Mouse (Mus musculus) MEL (cell line): Measurements from ENCODE around the gene Ccdc172. TPM values are rescaled to one million over a fixed set of nuclear protein-coding genes. Genes with fewer than 3 reads are reported as not detected.

ENCODE experiments used
- DNase-seq: peaks from one replicate; pipeline ENCODE4 v3.0.0; 2011; ENCODE audit warnings: low read depth, low spot score
- H3K27ac ChIP-seq: 2 replicates; pipeline ENCODE4 v1.5.1; 2012; ENCODE audit warnings: low read depth, mild to moderate bottlenecking, control low read depth, low read length, moderate library complexity; ENCODE audit not compliant: control insufficient read depth
- H3K27me3 ChIP-seq, 2 experiments: fragments of 150-350 bp in 1 of 2; sonication (generic) in 1 of 2; 2 replicates each; pipeline ENCODE4 v1.6.1; 2012; ENCODE audit warnings: low read length in 2 of 2, mild to moderate bottlenecking in 2 of 2, improper control_type of control experiment in 1 of 2, moderate library complexity in 1 of 2; ENCODE audit not compliant: insufficient read depth in 2 of 2, control insufficient read depth in 1 of 2
- H3K36me3 ChIP-seq, 2 experiments: 2 replicates each; pipeline ENCODE4 v1.6.1; 2012 to 2014; ENCODE audit warnings: low read length in 2 of 2, improper control_type of control experiment in 1 of 2, inconsistent platforms in 1 of 2, mild to moderate bottlenecking in 1 of 2; ENCODE audit not compliant: insufficient read depth in 2 of 2, control insufficient read depth in 1 of 2
- H3K4me1 ChIP-seq, 2 experiments: fragments of 150-350 bp in 1 of 2; sonication (generic) in 1 of 2; 2 replicates each; pipeline ENCODE4 v1.6.1; 2012; ENCODE audit warnings: low read length in 2 of 2, improper control_type of control experiment in 1 of 2, mild to moderate bottlenecking in 1 of 2; ENCODE audit not compliant: insufficient read depth in 2 of 2, control insufficient read depth in 1 of 2
- H3K4me3 ChIP-seq, 2 experiments: fragments of 150-350 bp in 1 of 2; sonication (generic) in 1 of 2; 2 replicates each; pipeline ENCODE4 v1.5.1; 2012; ENCODE audit warnings: low read depth in 2 of 2, low read length in 2 of 2, mild to moderate bottlenecking in 2 of 2, moderate library complexity in 2 of 2, control low read depth in 1 of 2, improper control_type of control experiment in 1 of 2; ENCODE audit not compliant: control insufficient read depth in 1 of 2, insufficient read depth in 1 of 2
- H3K79me2 ChIP-seq: 2 replicates; pipeline ENCODE4 v1.6.1; 2012; ENCODE audit warnings: mild to moderate bottlenecking, low read length, moderate library complexity; ENCODE audit not compliant: control insufficient read depth, poor library complexity, insufficient read depth
- H3K9ac ChIP-seq: 2 replicates; pipeline ENCODE4 v1.6.1; 2012; ENCODE audit warnings: low read depth, mild to moderate bottlenecking, control low read depth, low read length, moderate library complexity; ENCODE audit not compliant: control insufficient read depth, poor library complexity, severe bottlenecking
- H3K9me3 ChIP-seq: fragments of 150-350 bp; sonication (generic); replicated peaks from 2 replicates; pipeline ENCODE4 v1.6.1; 2012; ENCODE audit warnings: mild to moderate bottlenecking, low read length, improper control_type of control experiment, moderate library complexity; ENCODE audit not compliant: insufficient read depth
- CHD1 ChIP-seq: IDR thresholded peaks from 2 replicates; pipeline ENCODE4 v1.6.1; 2012; ENCODE audit warnings: low read depth, mild to moderate bottlenecking, inconsistent platforms, low read length, improper control_type of control experiment
- CHD2 ChIP-seq: IDR thresholded peaks from 2 replicates; pipeline ENCODE4 v1.6.1; 2011; ENCODE audit warnings: low read length, improper control_type of control experiment
- CTCF ChIP-seq, 3 experiments: IDR thresholded peaks in 2 of 3; conservative IDR thresholded peaks in 1 of 3; 2 replicates each; pipeline ENCODE4 v1.5.1; 2011 to 2012; ENCODE audit warnings: low read length in 3 of 3, low read depth in 2 of 3, mild to moderate bottlenecking in 2 of 3, improper control_type of control experiment in 1 of 3, inconsistent platforms in 1 of 3, mixed read lengths in 1 of 3, moderate library complexity in 1 of 3; ENCODE audit not compliant: control insufficient read depth in 1 of 3, insufficient read depth in 1 of 3, poor library complexity in 1 of 3, severe bottlenecking in 1 of 3
- E2F4 ChIP-seq: IDR thresholded peaks from 2 replicates; pipeline ENCODE4 v1.6.1; 2011; ENCODE audit warnings: low read depth, low read length, improper control_type of control experiment, borderline replicate concordance
- ELF1 ChIP-seq: IDR thresholded peaks from 2 replicates; pipeline ENCODE4 v1.6.1; 2014; ENCODE audit warnings: low read depth, mild to moderate bottlenecking, inconsistent platforms, low read length, improper control_type of control experiment, moderate library complexity
- ETS1 ChIP-seq: IDR thresholded peaks from 2 replicates; pipeline ENCODE4 v1.6.1; 2012; ENCODE audit warnings: low read depth, mild to moderate bottlenecking, inconsistent platforms, low read length, improper control_type of control experiment, moderate library complexity
- GABPA ChIP-seq: IDR thresholded peaks from 2 replicates; pipeline ENCODE4 v1.6.1; 2012; ENCODE audit warnings: low read depth, mild to moderate bottlenecking, inconsistent platforms, low read length, improper control_type of control experiment, moderate library complexity
- HCFC1 ChIP-seq: IDR thresholded peaks from 2 replicates; pipeline ENCODE4 v1.6.1; 2012; ENCODE audit warnings: low read depth, mild to moderate bottlenecking, inconsistent platforms, low read length, improper control_type of control experiment, moderate library complexity
- JUND ChIP-seq: IDR thresholded peaks from 2 replicates; pipeline ENCODE4 v1.6.1; 2011; ENCODE audit warnings: low read depth, mild to moderate bottlenecking, improper control_type of control experiment, low read length
- MAFK ChIP-seq: IDR thresholded peaks from 2 replicates; pipeline ENCODE4 v1.6.1; 2011; ENCODE audit warnings: low read depth, mild to moderate bottlenecking, low read length, improper control_type of control experiment, borderline replicate concordance
- MAZ ChIP-seq: IDR thresholded peaks from 2 replicates; pipeline ENCODE4 v1.6.1; 2012; ENCODE audit warnings: low read depth, mild to moderate bottlenecking, inconsistent platforms, low read length, improper control_type of control experiment
- MEF2A ChIP-seq: IDR thresholded peaks from 2 replicates; pipeline ENCODE4 v1.6.1; 2014; ENCODE audit warnings: low read depth, mild to moderate bottlenecking, inconsistent platforms, low read length, improper control_type of control experiment; ENCODE audit not compliant: poor library complexity, insufficient replicate concordance, severe bottlenecking; ENCODE audit errors: extremely low read depth
- MXI1 ChIP-seq: IDR thresholded peaks from 2 replicates; pipeline ENCODE4 v1.6.1; 2011; ENCODE audit warnings: mild to moderate bottlenecking, low read depth, low read length, improper control_type of control experiment
- MYB ChIP-seq: IDR thresholded peaks from 2 replicates; pipeline ENCODE4 v1.6.1; 2011; ENCODE audit warnings: mild to moderate bottlenecking, low read depth, low read length, improper control_type of control experiment
- NRF1 ChIP-seq: IDR thresholded peaks from 2 replicates; pipeline ENCODE4 v1.6.1; 2014; ENCODE audit warnings: low read depth, mild to moderate bottlenecking, inconsistent platforms, low read length, improper control_type of control experiment, moderate library complexity; ENCODE audit not compliant: poor library complexity, insufficient read depth, severe bottlenecking
- POLR2A ChIP-seq, 2 experiments: IDR thresholded peaks; 2 replicates each; pipeline ENCODE4 v1.6.1; 2011 to 2012; ENCODE audit warnings: low read length in 2 of 2, mild to moderate bottlenecking in 2 of 2, control low read depth in 1 of 2, improper control_type of control experiment in 1 of 2, low read depth in 1 of 2, moderate library complexity in 1 of 2; ENCODE audit not compliant: control insufficient read depth in 1 of 2, insufficient read depth in 1 of 2, poor library complexity in 1 of 2
- POLR2AphosphoS5 ChIP-seq: IDR thresholded peaks from 2 replicates; pipeline ENCODE4 v1.6.1; 2012; ENCODE audit warnings: low read depth, borderline replicate concordance, mild to moderate bottlenecking, inconsistent platforms, low read length, moderate library complexity, mixed read lengths
- SIN3A ChIP-seq: IDR thresholded peaks from 2 replicates; pipeline ENCODE4 v1.6.1; 2012; ENCODE audit warnings: low read length, improper control_type of control experiment, inconsistent platforms
- SMC3 ChIP-seq: IDR thresholded peaks from 2 replicates; pipeline ENCODE4 v1.6.1; 2011; ENCODE audit warnings: low read depth, low read length, improper control_type of control experiment
- TAL1 ChIP-seq: IDR thresholded peaks from 2 replicates; pipeline ENCODE4 v1.6.1; 2012; ENCODE audit warnings: mild to moderate bottlenecking, inconsistent platforms, low read length, moderate library complexity, mixed read lengths
- TBP ChIP-seq: IDR thresholded peaks from 2 replicates; pipeline ENCODE4 v1.8.0; 2011; ENCODE audit warnings: low read depth, low read length, improper control_type of control experiment
- TCF12 ChIP-seq: IDR thresholded peaks from 2 replicates; pipeline ENCODE4 v1.6.1; 2014; ENCODE audit warnings: low read depth, mild to moderate bottlenecking, inconsistent platforms, low read length, improper control_type of control experiment, moderate library complexity
- UBTF ChIP-seq: IDR thresholded peaks from 2 replicates; pipeline ENCODE4 v1.6.1; 2012; ENCODE audit warnings: low read depth, mild to moderate bottlenecking, inconsistent platforms, low read length, improper control_type of control experiment, moderate library complexity, borderline replicate concordance; ENCODE audit not compliant: insufficient read depth
- USF1 ChIP-seq: IDR thresholded peaks from 2 replicates; pipeline ENCODE4 v1.6.1; 2014; ENCODE audit warnings: low read depth, mild to moderate bottlenecking, inconsistent platforms, low read length, improper control_type of control experiment, moderate library complexity
- ZNF384 ChIP-seq: IDR thresholded peaks from 2 replicates; pipeline ENCODE4 v1.6.1; 2012; ENCODE audit warnings: low read depth, mild to moderate bottlenecking, inconsistent platforms, low read length, improper control_type of control experiment
- polyA plus RNA-seq, 2 experiments: library from polyadenylated mRNA; stranded (reverse) in 1 of 2; unstranded in 1 of 2; fragments of >175 nt in 1 of 2; fragments of >200 nt in 1 of 2; gene quantifications; 2 replicates each; pipeline versions ENCODE4 v1.2.1 to v1.2.4; 2012; ENCODE audit warnings: low replicate concordance in 2 of 2, low read depth in 1 of 2; ENCODE audit not compliant: insufficient read length in 2 of 2, insufficient read depth in 1 of 2, missing spikeins in 1 of 2
- total RNA-seq: library from RNA; depleted of rRNA; stranded (reverse); fragments of 300-350 nt; gene quantifications from 2 replicates; pipeline ENCODE4 v1.2.3, GENCODE M21; 2012

Ccdc172 gene
- total and polyA plus RNA-seq, 3 experiments: not detected

- Histone ChIP-seq H3K9me3 (no peaks in the 10 kb centered on the region), H3K27ac (no peak overlapping the region)
These were observed 59.8 kb downstream of the Ccdc172 start for GRCm38 (mm10) chr19:58571566-58571965.

GRCm38 (mm10) chr19:58572429-58573071 lies 60.8 kb downstream of the Ccdc172 start:
- DNase-seq: no peak
- no peaks in the 10 kb centered on the region for H3K79me2 ChIP-seq
- no peak overlapping the region for H3K4me3 ChIP-seq
- no peaks in the 10 kb centered on the region for H3K36me3 ChIP-seq
- no peaks in the 10 kb centered on the region for H3K9me3 ChIP-seq
- no peak for TF ChIP-seq CHD2
- no peak for TF ChIP-seq POLR2A (IDR thresholded peaks at IDR 0.05; ENCODE audit: control insufficient read depth in 1 of 2, insufficient read depth in 1 of 2, low read depth in 1 of 2, low read length in 2 of 2, poor library complexity in 1 of 2)
- no peak for TF ChIP-seq HCFC1
- TF ChIP-seq CTCF (IDR thresholded peaks at IDR 0.05 in 2 of 3, conservative IDR thresholded peaks at IDR 0.05 in 1 of 3; ENCODE audit: control insufficient read depth in 1 of 3, insufficient read depth in 1 of 3, low read depth in 2 of 3, low read length in 3 of 3, poor library complexity in 1 of 3, severe bottlenecking in 1 of 3): no peak
- TF ChIP-seq MAZ: no peak
- TF ChIP-seq MEF2A: no peak
- no peak for TF ChIP-seq GABPA
- TF ChIP-seq TCF12: no peak
- TF ChIP-seq JUND: no peak
- no peak for TF ChIP-seq SIN3A
- TF ChIP-seq CHD1: no peak
- no peak for TF ChIP-seq NRF1
- no peaks in the 10 kb centered on the region for H3K27me3 ChIP-seq
- H3K9ac ChIP-seq: no peak overlapping the region
- H3K27ac ChIP-seq: no peak overlapping the region
- no peaks in the 10 kb centered on the region for H3K4me1 ChIP-seq

More at GRCm38 (mm10) chr19:58571566-58571965, 59.8 kb downstream of the Ccdc172 start:
- no peak for DNase-seq
- H3K4me3 ChIP-seq: no peak overlapping the region
- no peaks in the 10 kb centered on the region for H3K27me3 ChIP-seq
- H3K4me1 ChIP-seq: no peaks in the 10 kb centered on the region
- H3K79me2 ChIP-seq: no peaks in the 10 kb centered on the region
- no peaks in the 10 kb centered on the region for H3K36me3 ChIP-seq
- no peak overlapping the region for H3K9ac ChIP-seq
- TF ChIP-seq SIN3A: no peak
- no peak for TF ChIP-seq TCF12
- TF ChIP-seq ELF1: no peak
- TF ChIP-seq ZNF384: no peak
- no peak for TF ChIP-seq TAL1
- no peak for TF ChIP-seq UBTF
- TF ChIP-seq MAZ: no peak
- TF ChIP-seq SMC3: no peak
- no peak for TF ChIP-seq ETS1
- no peak for TF ChIP-seq USF1
- TF ChIP-seq MXI1: no peak
- no peak for TF ChIP-seq TBP
- TF ChIP-seq POLR2AphosphoS5: no peak
- TF ChIP-seq CHD2: no peak
- TF ChIP-seq JUND: no peak
- TF ChIP-seq MYB: no peak
- TF ChIP-seq E2F4: no peak
- no peak for TF ChIP-seq MAFK
- TF ChIP-seq HCFC1: no peak
